Mouse (Mus musculus): ENCODE results near the gene Gcnt1. TPM values are rescaled to one million over a fixed set of nuclear protein-coding genes. Genes with fewer than 3 reads are reported as not detected.

The Gcnt1 gene
- polyA plus RNA-seq (2012; rRNA removed), result 4.1 and 5.8 TPM in 2 replicates

DNA sequence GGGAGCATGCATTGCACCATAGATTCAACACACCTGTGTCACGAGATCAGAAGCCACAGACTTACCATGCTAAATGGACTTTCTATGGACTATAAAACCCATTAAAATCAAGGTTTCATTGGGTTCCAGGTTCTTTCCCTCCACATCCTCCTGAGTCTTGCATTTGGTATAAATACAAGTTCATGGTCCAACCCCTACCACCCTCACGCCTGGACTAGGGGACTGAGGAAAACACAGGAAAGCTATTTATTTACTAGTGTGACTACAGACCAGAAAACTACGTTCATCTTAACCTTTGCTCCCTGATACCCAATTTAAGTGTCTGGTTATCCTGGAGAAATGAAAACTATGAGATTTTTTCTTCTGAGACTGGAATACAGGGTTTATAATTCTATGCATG lies at the start of gene Gcnt1:
Gene Gcnt1, minus strand, starts transcription at position 144 of the 400 bp plus-strand sequence.

DNA sequence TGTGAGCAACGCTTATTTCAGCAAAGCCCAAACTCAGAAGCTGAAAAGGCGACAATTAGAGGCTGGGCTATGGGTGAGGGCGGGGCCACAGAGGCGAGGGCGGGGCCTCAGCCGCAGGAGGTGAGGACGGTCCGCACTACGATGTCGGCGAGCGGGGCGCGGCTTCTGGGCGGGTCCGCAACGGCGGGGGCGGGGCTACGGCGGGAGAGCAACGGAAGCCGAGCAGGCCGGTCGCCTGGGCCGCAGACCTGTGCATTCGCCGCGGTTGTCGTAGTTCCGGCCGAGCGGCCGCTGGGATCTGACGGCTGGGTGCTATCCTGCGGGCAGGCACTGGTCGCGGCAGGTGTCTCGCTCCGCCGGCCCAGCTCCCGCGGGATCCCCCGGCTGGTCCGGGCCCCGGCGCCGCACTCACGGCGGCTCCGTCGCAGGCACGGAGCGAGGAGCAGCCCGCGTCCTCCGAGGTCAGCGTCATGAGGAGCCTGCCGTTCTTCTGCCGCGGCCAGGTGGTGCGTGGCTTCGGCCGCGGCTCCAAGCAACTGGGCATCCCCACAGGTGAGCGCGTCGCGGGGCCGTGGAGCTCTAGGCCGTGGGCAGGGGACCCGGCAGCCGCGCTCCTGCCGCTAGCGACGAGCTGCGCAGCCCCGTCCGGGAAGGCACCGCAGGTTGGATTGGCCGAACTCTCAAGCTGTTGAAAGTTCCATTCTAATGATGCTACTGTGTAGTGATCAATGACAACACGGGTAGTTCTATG lies 21.4 kb upstream of the Gcnt1 start, which contains the start of gene Rfk:
Gene Rfk, plus strand, starts transcription at position 203 of the 751 bp plus-strand sequence.

Other genes starting within 250 kb of the Gcnt1 start
- 29.3 and 42.3 TPM in 2 replicates for gene Rfk, start 21.2 kb upstream of the Gcnt1 start, polyA plus RNA-seq (2012; rRNA removed)

Measured in central nervous system, embryonic 11.5 days (tissue).